Mouse (Mus musculus) forelimb bud, embryonic 11.5 days (tissue): ENCODE data around the gene Tnfrsf1a.

Experiments
- DNase-seq: peaks from one replicate; pipeline ENCODE4 v3.0.0-alpha.2; 2012; ENCODE audit warnings: low read depth, low spot score

Tnfrsf1a gene

GRCm38 (mm10) chr6:125382024-125382423 is 32.9 kb downstream of the Tnfrsf1a start:
- no peak for DNase-seq

GRCm38 (mm10) chr6:125385066-125385974 is 36.2 kb downstream of the Tnfrsf1a start:
- no peak for DNase-seq

GRCm38 (mm10) chr6:125386080-125386479 is 36.9 kb downstream of the Tnfrsf1a start:
- no peak for DNase-seq

- DNase-seq, result no peak
Observed at GRCm38 (mm10) chr6:125389853-125390252, 40.7 kb downstream of the Tnfrsf1a start.

- no peak for DNase-seq
Observed at GRCm38 (mm10) chr6:125405461-125406382, 56.6 kb downstream of the Tnfrsf1a start.

GRCm38 (mm10) chr6:125407224-125407623 is 58.1 kb downstream of the Tnfrsf1a start:
- DNase-seq, result no peak

GRCm38 (mm10) chr6:125407657-125408056 is 58.5 kb downstream of the Tnfrsf1a start:
- DNase-seq, result no peak

- DNase-seq, result no peak
Observed at GRCm38 (mm10) chr6:125410551-125410950, 61.4 kb downstream of the Tnfrsf1a start.

- no peak for DNase-seq
Observed at GRCm38 (mm10) chr6:125410995-125411547, 61.9 kb downstream of the Tnfrsf1a start.

GRCm38 (mm10) chr6:125411661-125412060 is 62.5 kb downstream of the Tnfrsf1a start:
- DNase-seq, result no peak
